Mouse (Mus musculus) midbrain, embryonic 13.5 days (tissue): Measurements from ENCODE around the gene Ciao2a. TPM values are rescaled to one million over a fixed set of nuclear protein-coding genes. Genes with fewer than 3 reads are reported as not detected.

ENCODE experiments used
- ATAC-seq: fragments of 200-750 bp; cut with Nextera tagmentation; 2 replicates; pipeline ENCODE4 v1.8.0; 2017; ENCODE audit warnings: mild to moderate bottlenecking, moderate TSS enrichment, moderate library complexity
- H3K27ac ChIP-seq: fragments of 300-500 bp; sonication (generic); 2 replicates; pipeline ENCODE4 v1.5.1; 2015; ENCODE audit warnings: inconsistent platforms, mild to moderate bottlenecking, moderate library complexity
- H3K27me3 ChIP-seq: fragments of 300-500 bp; sonication (generic); 2 replicates; pipeline ENCODE4 v1.6.1; 2015; ENCODE audit warnings: mild to moderate bottlenecking, inconsistent platforms
- H3K36me3 ChIP-seq: fragments of 300-500 bp; sonication (generic); 2 replicates; pipeline ENCODE4 v1.6.1; 2015; ENCODE audit warnings: mild to moderate bottlenecking, inconsistent platforms
- H3K4me1 ChIP-seq: fragments of 300-500 bp; sonication (generic); replicated peaks from 2 replicates; pipeline ENCODE4 v1.6.1; 2015; ENCODE audit warnings: inconsistent platforms
- H3K4me2 ChIP-seq: fragments of 300-500 bp; sonication (generic); replicated peaks from 2 replicates; pipeline ENCODE4 v1.6.1; 2015; ENCODE audit warnings: moderate library complexity, mild to moderate bottlenecking, inconsistent platforms
- H3K4me3 ChIP-seq: fragments of 300-500 bp; sonication (generic); replicated peaks from 2 replicates; pipeline ENCODE4 v1.5.1; 2015; ENCODE audit warnings: mild to moderate bottlenecking, inconsistent platforms
- H3K9ac ChIP-seq: fragments of 300-500 bp; sonication (generic); replicated peaks from 2 replicates; pipeline ENCODE4 v1.6.1; 2015; ENCODE audit warnings: mild to moderate bottlenecking, inconsistent platforms
- H3K9me3 ChIP-seq: fragments of 300-500 bp; sonication (generic); 2 replicates; pipeline ENCODE4 v1.6.1; 2016; ENCODE audit warnings: mild to moderate bottlenecking, inconsistent platforms
- WGBS: fragments of 180-500 bp; shearing (Covaris S2); methylation state at CpG from one replicate; pipeline ENCODE4 v1.1.7; 2015; 5-methylcytosine and 5-hydroxymethylcytosine counted together
- polyA plus RNA-seq: library from polyadenylated mRNA; unstranded; fragments of >200 nt; fragmentation: Nextera tagmentation; extraction: Ambion mirVana; gene quantifications from 2 replicates; pipeline ENCODE4 v1.2.1, GENCODE M21; 2015

The Ciao2a gene
- polyA plus RNA-seq, 1 experiment from 2014 or later = 102 TPM

DNA sequence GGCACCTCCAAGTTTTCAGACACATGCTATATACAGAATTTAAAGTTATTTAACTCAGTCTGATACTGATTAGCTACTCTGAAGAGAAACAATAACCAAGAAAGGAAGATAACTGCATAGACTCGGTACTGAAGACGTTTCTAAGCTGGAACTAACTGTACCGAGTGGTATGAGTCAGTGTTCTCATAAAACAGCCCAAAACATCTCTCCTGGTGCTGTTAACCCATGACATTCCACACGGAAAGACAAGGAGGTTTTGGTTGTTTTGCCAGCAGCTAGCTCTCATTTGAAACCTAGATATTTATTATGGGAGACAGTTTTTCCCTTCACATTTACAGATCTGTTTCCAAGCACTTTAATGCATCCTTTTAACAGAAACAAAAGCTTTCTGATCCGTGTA lies 2.8 kb upstream of the Ciao2a start:
- Histone ChIP-seq H3K4me3 (peak overlapping the region; percentile 77), H3K9ac (peak overlapping the region; percentile 83), H3K4me2 (peak overlapping the region; percentile 72), H3K4me1 (peaks cover 54% of the 10 kb centered on the region), H3K27me3 (no peaks in the 10 kb centered on the region), H3K36me3 (no peaks in the 10 kb centered on the region), H3K9me3 (no peaks in the 10 kb centered on the region), H3K27ac (0 out of 2 replicates have a peak overlapping the region, but pooled peaks have one; percentile 89)
- 21% methylated on average over 5 of the region's 5 CpGs for WGBS
- no peak for ATAC-seq

DNA sequence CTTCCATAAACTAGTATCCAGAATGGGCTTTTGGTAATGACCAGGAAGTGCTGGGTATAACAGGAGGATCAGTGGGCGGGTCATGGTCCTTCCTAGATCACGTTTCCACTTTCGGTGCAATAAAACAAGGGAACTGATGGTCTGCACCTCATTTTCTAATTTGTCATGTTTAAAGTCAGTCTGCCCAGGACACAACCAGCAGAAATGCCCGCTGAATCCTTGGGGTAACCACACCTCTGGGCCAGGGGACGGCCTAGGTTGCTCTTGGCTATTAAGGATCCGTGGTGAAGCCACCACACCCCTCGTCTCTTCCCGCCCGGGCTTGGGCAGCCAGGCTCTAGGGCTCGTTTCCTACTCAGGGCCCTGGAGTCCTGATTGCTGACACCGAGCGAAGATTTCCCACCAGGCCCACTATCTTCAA lies 2.3 kb upstream of the Ciao2a start:
- WGBS = under 1% methylated on average over 12 of the region's 12 CpGs
- H3K4me1 ChIP-seq = peaks cover 54% of the 10 kb centered on the region
- ATAC-seq = peak; percentile 28

DNA sequence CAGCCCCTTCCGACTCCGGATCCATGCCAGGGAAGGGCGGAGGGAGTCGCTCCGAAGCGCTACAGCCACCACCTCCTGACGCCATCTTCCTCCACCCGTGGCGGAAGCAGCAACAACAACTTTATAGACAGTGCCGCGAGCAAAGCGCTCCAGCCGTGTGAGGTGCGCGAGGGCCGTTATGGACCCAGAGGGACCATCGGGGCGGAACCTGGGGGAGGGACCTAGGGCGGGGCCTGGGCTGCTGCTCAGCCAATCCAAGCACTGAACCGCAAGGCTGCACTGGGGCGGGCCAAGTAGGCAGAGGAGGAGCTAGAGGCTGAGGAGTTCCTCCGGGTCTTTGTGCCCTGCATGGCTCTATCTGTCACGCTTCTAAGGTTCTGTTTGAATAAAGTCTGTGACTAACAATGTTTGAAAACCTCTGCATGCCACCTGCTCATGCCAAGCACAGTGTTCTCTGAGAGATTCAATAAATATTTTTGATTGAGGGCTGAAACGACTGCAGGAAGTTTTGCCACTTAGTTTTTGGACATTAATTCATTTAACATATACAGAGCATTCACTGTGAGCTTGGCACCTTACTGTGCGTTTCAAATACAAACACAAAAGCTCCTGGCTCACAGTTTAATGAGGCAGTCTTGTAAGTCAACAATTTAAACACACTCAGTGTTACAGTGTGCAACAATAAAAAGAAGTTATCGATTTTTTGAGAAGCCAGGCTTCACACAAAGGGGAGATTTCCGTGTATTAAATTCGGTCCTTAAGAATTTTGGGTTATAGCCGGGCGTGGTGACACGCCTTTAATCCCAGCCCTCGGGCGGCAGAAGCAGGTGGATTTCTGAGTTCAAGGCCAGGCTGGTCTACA lies 1.5 kb upstream of the Ciao2a start:
- H3K4me1 ChIP-seq = peaks cover 53% of the 10 kb centered on the region

More for the DNA sequence above, 2.3 kb upstream of the Ciao2a start:
- Histone ChIP-seq H3K36me3 (no peaks in the 10 kb centered on the region), H3K4me2 (peak overlapping the region; percentile 72), H3K27ac (peak overlapping the region; percentile 89), H3K9ac (peak overlapping the region; percentile 83), H3K4me3 (peak overlapping the region; percentile 77), H3K27me3 (no peaks in the 10 kb centered on the region), H3K9me3 (no peaks in the 10 kb centered on the region)

DNA sequence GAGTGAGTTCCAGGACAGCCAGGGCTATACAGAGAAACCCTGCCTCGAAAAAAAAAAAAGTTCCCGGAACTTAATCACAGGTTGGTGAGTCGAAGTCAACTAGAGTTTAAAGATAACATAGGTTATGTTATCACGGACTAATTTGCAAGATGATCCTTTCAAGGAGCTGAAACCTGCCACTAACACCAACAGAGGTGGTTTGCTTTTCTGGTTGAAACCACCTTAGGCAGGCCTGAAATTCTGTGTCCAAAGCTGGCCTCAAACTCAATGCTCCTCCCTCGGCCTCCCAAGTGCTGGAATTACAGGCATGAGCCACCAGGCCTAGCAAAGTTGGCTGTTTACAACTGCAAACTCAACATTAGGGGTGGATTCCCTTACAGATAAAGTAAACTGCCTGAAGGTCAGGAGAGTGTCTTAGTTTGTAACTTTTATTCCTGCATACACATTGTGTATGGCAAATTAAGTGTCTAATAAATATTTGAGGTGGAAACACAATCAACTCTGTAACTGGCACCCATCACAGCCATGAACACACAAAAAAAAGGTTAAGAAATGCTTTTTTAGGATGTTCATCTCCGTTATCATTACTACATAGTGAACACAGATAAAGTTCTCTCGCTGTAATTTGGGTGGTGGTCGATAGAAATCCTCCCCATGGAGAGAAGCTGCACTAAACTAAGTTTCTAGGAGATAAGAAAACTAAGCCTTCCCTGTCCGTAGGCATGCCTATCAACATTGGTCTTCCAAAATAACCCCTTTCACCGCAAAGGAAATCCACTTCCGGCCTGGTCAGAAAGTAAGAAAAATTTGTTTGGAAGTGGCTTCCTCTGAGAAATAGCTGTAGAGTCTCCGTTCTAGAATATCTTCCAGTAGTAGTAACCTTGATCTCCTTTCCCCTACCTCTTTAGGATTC lies 612 bp upstream of the Ciao2a start:
- WGBS = 57% methylated on average over 12 of the region's 12 CpGs
- H3K27ac ChIP-seq = peak overlapping the region; percentile 89
- H3K9ac ChIP-seq = no peak overlapping the region

More for the DNA sequence above, 1.5 kb upstream of the Ciao2a start:
- peak overlapping the region; percentile 89 for H3K27ac ChIP-seq
- ATAC-seq = peak; percentile 99
- no peaks in the 10 kb centered on the region for H3K9me3 ChIP-seq
- peak overlapping the region; percentile 83 for H3K9ac ChIP-seq
- H3K4me3 ChIP-seq = peak overlapping the region; percentile 77
- no peaks in the 10 kb centered on the region for H3K36me3 ChIP-seq
- no peaks in the 10 kb centered on the region for H3K27me3 ChIP-seq
- 10% methylated on average over 33 of the region's 33 CpGs for WGBS
- peak overlapping the region; percentile 73 for H3K4me2 ChIP-seq

DNA sequence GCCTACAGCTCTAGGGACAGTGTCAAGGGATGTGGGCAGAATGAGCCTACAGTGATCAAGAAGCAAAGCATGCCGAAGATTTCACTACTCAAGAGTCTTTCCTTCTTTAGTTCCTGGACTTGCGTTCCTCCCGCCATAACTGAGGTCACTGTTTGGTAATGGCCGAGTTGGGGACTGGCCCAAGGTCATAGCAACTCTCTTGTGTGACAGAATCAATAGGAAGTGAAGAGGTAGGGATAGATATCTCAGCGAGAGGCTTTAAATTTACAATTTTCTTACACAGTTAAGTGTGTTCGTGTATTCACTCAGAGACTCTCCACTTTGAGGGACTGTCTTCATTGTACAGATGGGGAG lies 759 bp downstream of the Ciao2a start:
- Histone ChIP-seq H3K27ac (peak overlapping the region; percentile 60; the same call in 1 of the 2 replicates), H3K4me2 (peak overlapping the region; percentile 73), H3K27me3 (no peaks in the 10 kb centered on the region), H3K4me3 (peak overlapping the region; percentile 55), H3K9me3 (no peaks in the 10 kb centered on the region), H3K9ac (peak overlapping the region; percentile 71), H3K4me1 (peaks cover 38% of the 10 kb centered on the region), H3K36me3 (peaks cover 3% of the 10 kb centered on the region; the same call in 1 of the 2 replicates)
- 51% methylated on average over 6 of the region's 6 CpGs for WGBS
- no peak for ATAC-seq

More for the DNA sequence above, 612 bp upstream of the Ciao2a start:
- Histone ChIP-seq H3K4me3 (peak overlapping the region; percentile 55), H3K36me3 (0 out of 2 replicates have a peak, but pooled peaks cover 2% of the 10 kb centered on the region), H3K9me3 (no peaks in the 10 kb centered on the region), H3K4me1 (peaks cover 50% of the 10 kb centered on the region), H3K27me3 (no peaks in the 10 kb centered on the region), H3K4me2 (peak overlapping the region; percentile 73)
- no peak for ATAC-seq

- ATAC-seq = no peak
- 95% methylated on average over 4 of the region's 4 CpGs for WGBS
- peak overlapping the region; percentile 73 for H3K4me2 ChIP-seq
- H3K9ac ChIP-seq = no peak overlapping the region; the same call in 1 of the 2 replicates
- peak overlapping the region; percentile 55; the same call in 1 of the 2 replicates for H3K4me3 ChIP-seq
- H3K27ac ChIP-seq = no peak overlapping the region
- H3K9me3 ChIP-seq = no peaks in the 10 kb centered on the region
- peaks cover 31% of the 10 kb centered on the region for H3K4me1 ChIP-seq
- H3K36me3 ChIP-seq = peaks cover 5% of the 10 kb centered on the region
- no peaks in the 10 kb centered on the region for H3K27me3 ChIP-seq
Measured at GRCm38 (mm10) chr9:66127884-66128283, 1.5 kb downstream of the Ciao2a start.

DNA sequence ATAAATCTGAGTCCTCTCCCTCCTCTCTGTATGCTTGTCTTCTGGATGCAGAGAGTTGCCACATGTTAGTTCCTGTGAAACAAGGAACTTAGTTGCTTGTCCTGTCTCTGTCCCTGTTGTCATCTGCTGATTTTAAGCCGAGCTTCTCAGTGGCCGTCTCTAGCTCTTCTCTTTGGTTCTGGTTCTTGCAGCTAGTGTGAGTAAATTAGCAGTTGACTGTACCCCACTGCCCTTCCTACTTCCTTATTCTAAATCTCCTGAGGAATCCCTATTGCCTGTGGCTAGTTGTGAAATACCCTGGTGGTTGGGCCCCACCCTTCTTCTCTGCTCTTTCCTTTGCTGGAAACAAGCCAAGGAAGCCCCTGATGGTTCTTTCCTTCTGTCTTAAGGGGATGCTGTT lies 5.1 kb downstream of the Ciao2a start:
- peaks cover 34% of the 10 kb centered on the region for H3K36me3 ChIP-seq
- H3K4me3 ChIP-seq = no peak overlapping the region
- peaks cover 13% of the 10 kb centered on the region for H3K4me1 ChIP-seq
- no peak overlapping the region for H3K27ac ChIP-seq
- H3K9me3 ChIP-seq = no peaks in the 10 kb centered on the region
- H3K4me2 ChIP-seq = no peak overlapping the region
- no peak overlapping the region for H3K9ac ChIP-seq
- H3K27me3 ChIP-seq = no peaks in the 10 kb centered on the region
- ATAC-seq = no peak
- 98% methylated on average over 2 of the region's 2 CpGs for WGBS

DNA sequence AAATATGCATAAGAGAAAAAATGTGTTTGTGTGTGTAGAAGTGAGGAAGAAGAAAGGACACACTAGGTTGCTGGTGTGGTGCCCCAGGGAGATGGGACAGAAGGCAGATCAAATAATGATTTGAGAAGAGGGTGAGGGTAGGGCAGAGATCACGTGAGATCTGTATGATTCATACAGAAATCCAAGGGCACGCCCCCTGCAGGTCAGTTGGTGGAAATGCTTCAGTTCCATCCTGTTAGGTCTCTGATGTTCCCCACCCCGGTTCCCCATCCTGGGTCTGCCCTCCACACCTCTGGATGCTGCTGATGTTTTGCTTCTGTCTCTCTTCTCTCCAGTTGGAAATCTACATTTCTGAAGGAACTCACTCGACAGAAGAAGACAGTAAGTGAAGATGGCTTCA lies 9.6 kb downstream of the Ciao2a start:
- no peaks in the 10 kb centered on the region for H3K9me3 ChIP-seq
- H3K9ac ChIP-seq = no peak overlapping the region
- no peak overlapping the region for H3K27ac ChIP-seq
- ATAC-seq = no peak
- H3K27me3 ChIP-seq = no peaks in the 10 kb centered on the region
- no peaks in the 10 kb centered on the region for H3K4me1 ChIP-seq
- no peak overlapping the region for H3K4me3 ChIP-seq
- H3K36me3 ChIP-seq = peaks cover 70% of the 10 kb centered on the region
- 50% methylated on average over 4 of the region's 4 CpGs for WGBS
- H3K4me2 ChIP-seq = no peak overlapping the region

GRCm38 (mm10) chr9:66138193-66138592 lies 11.8 kb downstream of the Ciao2a start:
- Histone ChIP-seq H3K27me3 (no peaks in the 10 kb centered on the region), H3K36me3 (peaks cover 68% of the 10 kb centered on the region), H3K4me1 (no peaks in the 10 kb centered on the region), H3K9me3 (no peaks in the 10 kb centered on the region), H3K9ac (no peak overlapping the region), H3K4me3 (no peak overlapping the region), H3K4me2 (no peak overlapping the region), H3K27ac (no peak overlapping the region)
- no peak for ATAC-seq
- WGBS = 89% methylated on average over 7 of the region's 7 CpGs

- Histone ChIP-seq H3K4me3 (no peak overlapping the region), H3K27me3 (no peaks in the 10 kb centered on the region), H3K36me3 (peaks cover 35% of the 10 kb centered on the region), H3K4me2 (no peak overlapping the region), H3K27ac (no peak overlapping the region), H3K9me3 (no peaks in the 10 kb centered on the region), H3K4me1 (no peaks in the 10 kb centered on the region), H3K9ac (no peak overlapping the region)
- ATAC-seq = no peak
- WGBS = 70% methylated on average over 1 of the region's 1 CpGs
Measured at GRCm38 (mm10) chr9:66142265-66142664, 15.9 kb downstream of the Ciao2a start.

GRCm38 (mm10) chr9:66144248-66144647 lies 17.8 kb downstream of the Ciao2a start:
- H3K27me3 ChIP-seq = no peaks in the 10 kb centered on the region
- peaks cover 17% of the 10 kb centered on the region for H3K36me3 ChIP-seq
- no peak overlapping the region for H3K27ac ChIP-seq
- H3K9me3 ChIP-seq = no peaks in the 10 kb centered on the region
- no peak overlapping the region for H3K4me2 ChIP-seq
- WGBS = 5% methylated on average over 6 of the region's 6 CpGs
- H3K9ac ChIP-seq = no peak overlapping the region
- 0 out of 2 replicates have a peak, but pooled peaks have one; percentile 55 for ATAC-seq
- no peak overlapping the region for H3K4me3 ChIP-seq
- no peaks in the 10 kb centered on the region for H3K4me1 ChIP-seq

GRCm38 (mm10) chr9:66146141-66146540 lies 19.7 kb downstream of the Ciao2a start:
- ATAC-seq = no peak
- H3K27me3 ChIP-seq = no peaks in the 10 kb centered on the region
- H3K9me3 ChIP-seq = no peaks in the 10 kb centered on the region
- no peak overlapping the region for H3K4me3 ChIP-seq
- 0 out of 2 replicates have a peak, but pooled peaks cover 3% of the 10 kb centered on the region for H3K36me3 ChIP-seq
- H3K9ac ChIP-seq = no peak overlapping the region
- H3K27ac ChIP-seq = no peak overlapping the region
- no peaks in the 10 kb centered on the region for H3K4me1 ChIP-seq
- H3K4me2 ChIP-seq = no peak overlapping the region
